Mouse (Mus musculus): ENCODE data around the gene Ifnar1.
A peak's percentile ranks its signal among the peaks of the same experiment; 100 is the strongest.

DNA sequence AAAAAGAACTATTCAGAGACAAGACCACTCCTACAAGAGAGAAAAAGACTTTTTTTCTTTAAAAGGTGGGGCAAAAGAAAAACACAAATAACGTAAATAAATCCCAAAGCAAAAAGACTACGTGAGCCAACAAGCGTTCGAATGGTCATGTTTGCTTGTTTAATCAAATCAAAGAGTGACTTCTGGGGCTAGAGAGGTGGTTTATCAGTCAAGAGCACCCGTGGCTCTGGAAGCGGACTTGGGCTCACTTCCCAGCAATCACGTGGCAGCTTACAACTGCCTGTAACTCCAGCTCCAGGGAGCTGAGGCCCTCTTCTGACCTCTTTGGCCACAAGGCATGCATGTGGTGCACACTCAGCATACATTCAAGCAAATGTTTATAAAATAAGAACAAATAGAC is 43.7 kb upstream of the Ifnar1 start:
- peak; percentile 68; the same call in 2 of the 3 replicates for TF ChIP-seq TAL1 (IDR thresholded peaks at IDR 0.05; ENCODE audit: low read length)
- TF ChIP-seq GATA1 (IDR thresholded peaks at IDR 0.05; ENCODE audit: low read length), result peak; percentile 48
